ENCODE assay signal across 11 mouse cellular contexts in genomic region chr8:83980845-83981244, GRCm38 (mm10). TPM values are rescaled to one million over a fixed set of nuclear protein-coding genes. Genes with fewer than 3 reads are reported as not detected.
A peak's percentile ranks its signal among the peaks of the same experiment; 100 is the strongest.
DNase-seq lines count a peak whose midpoint lies in the region; TF ChIP-seq lines count a peak whose summit lies in the region.
"Had no signal": no experiment of that assay in that cellular context is flagged by ENCODE, and none has a peak within 500 bp of the region (broad histone marks: within the 10 kb centered on the region; RNA-seq: fewer than 3 reads in every experiment).

No protein-coding gene starts in this region.

- WGBS in embryonic facial prominence, embryonic 10.5 days: 82% methylated on average over 8 of the region's 8 CpGs

- H3K27me3 ChIP-seq in embryonic facial prominence, embryonic 10.5 days (replicated peaks; ENCODE audit: low read depth, poor library complexity, severe bottlenecking): no peaks in the 10 kb centered on the region
- H3K27me3 ChIP-seq: liver, embryonic 15.5 days; stomach, embryonic 15.5 days had no signal

- no peaks in the 10 kb centered on the region for H3K9me3 ChIP-seq in embryonic facial prominence, embryonic 10.5 days
- H3K9me3 ChIP-seq: liver, embryonic 15.5 days; stomach, embryonic 15.5 days had no signal

- H3K4me1 ChIP-seq in embryonic facial prominence, embryonic 10.5 days: peaks cover 21% of the 10 kb centered on the region

- no peak for DNase-seq in layer of hippocampus, adult 2 months (ENCODE audit: low spot score in 2 of 2)
- DNase-seq in layer of hippocampus, adult 11-12 months (ENCODE audit: low spot score): no peak
- DNase-seq in gastrocnemius, postnatal 10 days: peak; percentile 73
- peak; percentile 75 to 83 for DNase-seq in heart, adult 9 months (ENCODE audit: low spot score in 2 of 2)
- DNase-seq in heart, postnatal 36 days: peak; percentile 69 to 75
- no peak for DNase-seq in embryonic facial prominence, embryonic 10.5 days (ENCODE audit: low spot score)
- DNase-seq in yolk sac, embryonic 10.5 days (ENCODE audit: low spot score): no peak
- DNase-seq: embryo, embryonic 11 days had no signal

- peak; percentile 47 for TF ChIP-seq CTCF in layer of hippocampus, adult 2 months (conservative IDR thresholded peaks at IDR 0.05)

- H3K27ac ChIP-seq in layer of hippocampus, adult 2 months: 0 out of 2 replicates have a peak overlapping the region, but pooled peaks have one; percentile 32
- H3K27ac ChIP-seq in embryonic facial prominence, embryonic 10.5 days (replicated peaks): no peak overlapping the region
- H3K27ac ChIP-seq: liver, embryonic 15.5 days; macrophage; stomach, embryonic 15.5 days had no signal

- intact Hi-C loops in heart, postnatal 36 days (cut with DNase I): no loop called here

- H3K4me3 ChIP-seq in layer of hippocampus, adult 2 months: no peak overlapping the region
- no peak overlapping the region for H3K4me3 ChIP-seq in embryonic facial prominence, embryonic 10.5 days
- H3K4me3 ChIP-seq: liver, embryonic 15.5 days; stomach, embryonic 15.5 days had no signal

- H3K36me3 ChIP-seq in embryonic facial prominence, embryonic 10.5 days (replicated peaks): peaks cover 83% of the 10 kb centered on the region

RNA-seq across cellular contexts. Expression of gene Prkaca, which starts 8.1 kb away (rescaled TPM):
- total RNA-seq in layer of hippocampus, adult 2 months (2021): 100 to 1,000 TPM; 256 to 257 TPM
- 100 to 1,000 TPM; 490 to 518 TPM for total RNA-seq in gastrocnemius, postnatal 10 days (2021)
- 100 to 1,000 TPM; 336 to 360 TPM for total RNA-seq in heart, postnatal 36 days (2021)
- polyA plus RNA-seq in embryonic facial prominence, embryonic 10.5 days (2016; fragmentation: Nextera tagmentation; extraction: Ambion mirVana): 150 and 153 TPM in 2 replicates

RNA-seq across cellular contexts. Expression of gene Samd1, which starts 16.6 kb away (rescaled TPM):
- 10 to 100 TPM; 40.7 to 41.2 TPM for total RNA-seq in layer of hippocampus, adult 2 months (2021)
- total RNA-seq in gastrocnemius, postnatal 10 days (2021): 10 to 100 TPM; 24.8 to 30.3 TPM
- total RNA-seq in heart, postnatal 36 days (2021): 10 to 100 TPM; 27.3 to 33.1 TPM
- polyA plus RNA-seq in embryonic facial prominence, embryonic 10.5 days (2016; fragmentation: Nextera tagmentation; extraction: Ambion mirVana): 12.1 and 12.2 TPM in 2 replicates

RNA-seq across cellular contexts. Expression of gene 1700067K01Rik, which starts 20.5 kb away (rescaled TPM):
- total RNA-seq in layer of hippocampus, adult 2 months (2021): under 1 TPM; 0.66 to 0.82 TPM
- under 1 TPM in 1 of 2 experiments, not detected in 1; 0.47 TPM for total RNA-seq in gastrocnemius, postnatal 10 days (2021)
- total RNA-seq in heart, postnatal 36 days (2021): not detected
- polyA plus RNA-seq in embryonic facial prominence, embryonic 10.5 days (2016; fragmentation: Nextera tagmentation; extraction: Ambion mirVana): 0.60 and 1.0 TPM in 2 replicates
- polyA plus RNA-seq: macrophage had no signal

RNA-seq across cellular contexts. Expression of gene Asf1b, which starts 25.5 kb away (rescaled TPM):
- under 1 TPM; 0.44 to 0.82 TPM for total RNA-seq in layer of hippocampus, adult 2 months (2021)
- total RNA-seq in gastrocnemius, postnatal 10 days (2021): 1 to 10 TPM; 6.5 to 7.3 TPM
- 1 to 10 TPM; 1.2 to 2.4 TPM for total RNA-seq in heart, postnatal 36 days (2021)
- polyA plus RNA-seq in embryonic facial prominence, embryonic 10.5 days (2016; fragmentation: Nextera tagmentation; extraction: Ambion mirVana): 95.4 and 105 TPM in 2 replicates

RNA-seq across cellular contexts. Expression of gene Gm10644, which starts 25.8 kb away (rescaled TPM):
- total RNA-seq in layer of hippocampus, adult 2 months (2021): under 1 TPM; 0.44 to 0.87 TPM
- under 1 TPM in 1 of 2 experiments, not detected in 1; 0.32 TPM for total RNA-seq in gastrocnemius, postnatal 10 days (2021)
- under 1 TPM; 0.92 to 0.95 TPM for total RNA-seq in heart, postnatal 36 days (2021)
- polyA plus RNA-seq in embryonic facial prominence, embryonic 10.5 days (2016; fragmentation: Nextera tagmentation; extraction: Ambion mirVana): 0.54 and 1.0 TPM in 2 replicates

Comparison
In these comparisons a context has a peak if more than half of its experiments do, and no peak if none do; other contexts are left out.
1. DNase-seq: peak in gastrocnemius, postnatal 10 days (single experiment), heart, adult 9 months (2 of 2) and heart, postnatal 36 days (2 of 2); none in layer of hippocampus, adult 2 months (0 of 2), layer of hippocampus, adult 11-12 months (single experiment), embryonic facial prominence, embryonic 10.5 days (single experiment) and yolk sac, embryonic 10.5 days (single experiment).